Mouse (Mus musculus) mesoderm, embryonic 11.5 days (tissue): ENCODE measurements at regions not wholly inside any gene's neighbourhood (a gene's known extent, or its start where the extent isn't known, plus 50 kb on each side); places are given as distances from the start of the nearest gene placed in this dataset.

Experiments
- DNase-seq: peaks from one replicate; pipeline ENCODE4 v3.0.0-alpha.2; 2012; ENCODE audit warnings: low read depth, low spot score

DNA sequence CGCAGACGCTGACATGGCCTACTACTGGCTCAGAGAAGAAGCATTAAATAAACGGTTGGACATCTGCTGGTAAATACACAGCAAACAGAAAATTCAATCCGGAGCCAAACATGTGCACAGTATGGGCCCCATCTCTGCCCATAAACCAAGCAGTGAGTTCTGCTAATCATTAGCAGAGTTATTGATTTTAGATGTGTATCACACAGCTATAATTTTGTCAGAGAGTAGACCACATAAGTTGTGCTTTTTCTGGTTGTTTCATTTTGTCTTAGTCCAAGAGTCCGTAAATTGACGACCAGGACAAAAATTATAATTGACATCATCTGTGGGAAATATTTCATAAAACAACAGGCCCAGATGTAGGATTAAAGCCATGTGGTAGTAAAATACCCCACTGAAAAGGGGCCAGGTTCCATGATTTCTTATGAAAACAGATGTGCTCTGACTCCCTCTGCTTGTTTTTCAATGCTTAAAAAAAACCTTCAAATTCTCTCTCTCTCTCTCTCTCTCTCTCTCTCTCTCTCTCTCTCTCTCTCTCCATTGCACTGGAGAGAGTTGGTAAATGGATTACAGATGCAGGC is 339.3 kb downstream of the Hao1 start:
- DNase-seq: peak; percentile 52

DNA sequence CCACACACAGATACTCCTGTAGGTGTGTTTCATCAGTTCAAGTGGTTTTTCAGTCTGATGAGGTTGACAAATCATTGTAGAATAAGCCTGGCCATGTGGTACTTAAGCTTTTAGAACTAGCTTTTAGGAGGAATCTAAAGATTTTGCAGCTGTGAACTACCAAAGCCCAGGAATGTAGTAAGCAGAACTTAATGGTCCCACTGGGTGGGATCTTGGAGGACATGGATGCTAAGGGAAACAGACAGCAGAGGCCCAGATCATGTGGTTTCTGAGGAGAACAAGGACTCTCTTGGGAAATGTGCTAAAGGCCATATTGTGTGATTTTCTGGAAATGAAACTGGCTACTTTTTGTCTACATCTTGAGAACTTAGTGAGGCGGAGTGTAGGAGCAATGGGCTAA is 350.9 kb downstream of the Hao1 start:
- DNase-seq: no peak

DNA sequence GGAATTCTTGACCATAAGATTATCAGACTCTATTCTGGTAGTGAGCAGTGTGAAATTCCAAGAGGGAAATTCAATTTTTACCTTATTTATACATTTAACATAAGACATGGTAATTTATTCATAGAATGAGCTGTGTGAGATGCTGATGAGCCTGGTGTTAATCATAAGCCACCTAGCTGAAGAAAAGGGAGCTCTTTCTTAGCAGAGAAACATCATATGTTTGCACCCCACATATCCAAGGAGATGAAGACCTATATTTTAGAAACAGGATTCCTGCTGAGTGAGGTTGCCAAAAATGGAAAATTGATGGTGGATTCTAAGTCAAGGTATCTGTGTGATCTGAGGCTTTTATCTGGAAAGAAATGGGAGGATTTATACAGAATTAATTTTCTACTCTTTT is 358.2 kb downstream of the Hao1 start:
- no peak for DNase-seq

DNA sequence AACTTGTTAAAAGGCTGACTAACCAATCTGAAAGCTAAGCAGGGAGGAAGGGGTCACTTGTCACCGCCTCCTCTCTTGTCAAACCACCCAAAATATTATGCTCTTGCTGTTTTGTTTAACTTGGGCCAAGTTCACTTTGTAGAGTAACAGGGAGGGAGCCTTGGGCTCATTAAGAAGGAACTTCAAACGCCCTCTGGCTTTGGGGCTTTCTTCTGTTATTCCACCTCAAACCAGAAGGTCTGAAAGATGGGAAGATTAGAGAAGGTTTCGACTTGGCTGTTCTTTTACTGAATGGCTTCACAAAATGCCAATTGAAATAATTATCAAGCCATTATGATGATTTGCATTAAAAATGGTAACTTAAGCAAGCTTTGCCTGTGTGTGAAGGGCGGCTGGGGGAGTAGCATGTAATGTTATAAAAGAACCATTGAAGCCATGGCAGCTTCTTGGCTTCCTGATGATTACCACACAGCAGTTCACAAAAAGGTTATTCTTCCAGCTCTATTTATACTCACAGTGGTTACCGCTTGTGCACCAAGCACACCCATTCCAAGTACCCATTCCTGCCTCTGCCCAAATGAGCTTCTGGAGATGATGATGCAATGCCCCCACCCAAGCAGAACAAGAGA is 364.6 kb downstream of the Hao1 start:
- DNase-seq: no peak
